Mouse (Mus musculus) liver, embryonic 14.5 days (tissue): ENCODE data around the gene Bmp2. TPM values are rescaled to one million over a fixed set of nuclear protein-coding genes. Genes with fewer than 3 reads are reported as not detected.

ENCODE experiments used
- ATAC-seq: fragments of 200-750 bp; cut with Nextera tagmentation; 2 replicates; pipeline ENCODE4 v1.8.0; 2017; ENCODE audit warnings: moderate number of reproducible peaks, mild to moderate bottlenecking, moderate library complexity; ENCODE audit not compliant: insufficient read depth
- DNase-seq, 3 experiments: peaks; one replicate each; pipeline ENCODE4 v3.0.0-alpha.2; 2012 to 2013; ENCODE audit warnings: low read depth in 3 of 3, low spot score in 3 of 3
- H3K27ac ChIP-seq: fragments of 300-500 bp; sonication (generic); 2 replicates; pipeline ENCODE4 v1.5.1; 2014; ENCODE audit warnings: moderate library complexity, mild to moderate bottlenecking, control low read depth, inconsistent platforms
- H3K27me3 ChIP-seq: fragments of 300-500 bp; sonication (generic); 2 replicates; pipeline ENCODE4 v1.6.1; 2014; ENCODE audit warnings: mild to moderate bottlenecking, low read length, moderate library complexity; ENCODE audit not compliant: control insufficient read depth, insufficient read depth
- H3K36me3 ChIP-seq: fragments of 300-500 bp; sonication (generic); replicated peaks from 2 replicates; pipeline ENCODE4 v1.6.1; 2014; ENCODE audit warnings: low read depth; ENCODE audit not compliant: control insufficient read depth, insufficient read depth
- H3K4me1 ChIP-seq, 2 experiments: fragments of 200-500 bp in 1 of 2; fragments of 300-500 bp in 1 of 2; sonication (generic) in 1 of 2; replicated peaks; 2 replicates each; pipeline ENCODE4 v1.6.1; 2012 to 2014; ENCODE audit warnings: antibody characterized with exemption in 1 of 2, inconsistent platforms in 1 of 2, low read length in 1 of 2; ENCODE audit not compliant: control insufficient read depth in 2 of 2, insufficient read depth in 2 of 2
- H3K4me2 ChIP-seq: fragments of 300-500 bp; sonication (generic); 2 replicates; pipeline ENCODE4 v1.6.1; 2014; ENCODE audit warnings: low read depth, mild to moderate bottlenecking, control low read depth, moderate library complexity
- H3K4me3 ChIP-seq, 2 experiments: fragments of 200-500 bp in 1 of 2; fragments of 300-500 bp in 1 of 2; sonication (generic) in 1 of 2; 2 replicates each; pipeline ENCODE4 v1.5.1; 2012 to 2014; ENCODE audit warnings: low read depth in 2 of 2, low read length in 2 of 2, mild to moderate bottlenecking in 2 of 2, control low read depth in 1 of 2, inconsistent platforms in 1 of 2, moderate library complexity in 1 of 2; ENCODE audit not compliant: insufficient read depth in 1 of 2
- H3K9ac ChIP-seq: fragments of 300-500 bp; sonication (generic); replicated peaks from 2 replicates; pipeline ENCODE4 v1.6.1; 2014; ENCODE audit warnings: mild to moderate bottlenecking, control low read depth, moderate library complexity
- H3K9me3 ChIP-seq: fragments of 300-500 bp; sonication (generic); 2 replicates; pipeline ENCODE4 v1.6.1; 2016; ENCODE audit warnings: low read length, mixed read lengths; ENCODE audit not compliant: control insufficient read depth
- CTCF ChIP-seq: IDR thresholded peaks from 2 replicates; pipeline ENCODE4 v1.5.1; 2016; ENCODE audit warnings: antibody characterized with exemption, low read depth, control low read depth
- EP300 ChIP-seq: IDR thresholded peaks from 2 replicates; pipeline ENCODE4 v1.6.1; 2016; ENCODE audit warnings: antibody characterized with exemption, low read depth
- WGBS: fragments of 180-500 bp; shearing (Covaris S2); extraction: QIAGEN DNeasy Blood & Tissue Kit; methylation state at CpG from one replicate; pipeline ENCODE4 v1.1.7; 2014; ENCODE audit not compliant: insufficient replicate concordance; 5-methylcytosine and 5-hydroxymethylcytosine counted together
- polyA plus RNA-seq, 2 experiments: library from polyadenylated mRNA; depleted of rRNA in 1 of 2; stranded (reverse) in 1 of 2; unstranded in 1 of 2; fragments of >200 nt; fragmentation: Nextera tagmentation in 1 of 2; extraction: Ambion mirVana in 1 of 2; gene quantifications; 2 replicates each; pipeline versions ENCODE4 v1.2.1 to v1.2.3; 2012 to 2014

The Bmp2 gene
- polyA plus RNA-seq, 2 experiments = 1.1 to 2.1 TPM

DNA sequence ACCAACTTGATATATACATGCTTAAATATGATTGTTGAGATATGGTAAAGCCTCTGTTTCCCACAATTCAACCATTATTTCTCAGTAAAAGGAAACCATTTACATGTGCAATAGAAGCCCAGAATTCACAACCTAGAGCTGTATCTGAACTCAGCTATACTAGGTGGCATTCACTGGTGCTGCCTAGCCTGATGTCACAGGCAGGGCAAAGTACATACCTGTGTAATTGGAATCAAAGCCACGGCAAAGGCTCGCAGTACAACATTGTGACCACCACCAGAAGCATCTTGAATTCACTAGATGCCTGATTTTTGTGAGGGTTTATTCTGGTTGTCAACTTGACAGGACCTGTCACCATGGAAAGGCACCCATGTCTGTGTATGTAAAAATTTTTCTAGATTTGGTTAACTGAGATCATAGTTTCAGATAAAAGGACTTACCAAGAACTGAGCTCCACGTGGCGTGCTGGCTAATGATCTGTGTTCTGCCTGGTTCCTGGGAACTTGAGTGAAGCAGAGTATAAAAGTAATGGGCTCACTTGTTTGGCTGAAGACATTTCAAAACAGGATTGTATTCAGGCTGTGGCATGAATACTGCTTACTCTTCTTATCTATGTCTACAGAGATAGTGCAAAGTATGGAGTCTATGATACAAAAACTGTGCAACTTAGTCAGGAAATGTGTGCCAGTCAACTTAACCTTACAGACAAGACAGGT lies 35.5 kb upstream of the Bmp2 start:
- no peak overlapping the region for H3K4me2 ChIP-seq
- TF ChIP-seq EP300 (no peak), CTCF (no peak)
- ATAC-seq (no peak), DNase-seq (no peak)
- H3K4me1 ChIP-seq = no peaks in the 10 kb centered on the region
- no peaks in the 10 kb centered on the region for H3K36me3 ChIP-seq
- 60% methylated on average over 4 of the region's 4 CpGs for WGBS
- H3K9me3 ChIP-seq = no peaks in the 10 kb centered on the region
- no peaks in the 10 kb centered on the region for H3K27me3 ChIP-seq
- H3K27ac ChIP-seq = no peak overlapping the region
- H3K9ac ChIP-seq = no peak overlapping the region
- no peak overlapping the region for H3K4me3 ChIP-seq

DNA sequence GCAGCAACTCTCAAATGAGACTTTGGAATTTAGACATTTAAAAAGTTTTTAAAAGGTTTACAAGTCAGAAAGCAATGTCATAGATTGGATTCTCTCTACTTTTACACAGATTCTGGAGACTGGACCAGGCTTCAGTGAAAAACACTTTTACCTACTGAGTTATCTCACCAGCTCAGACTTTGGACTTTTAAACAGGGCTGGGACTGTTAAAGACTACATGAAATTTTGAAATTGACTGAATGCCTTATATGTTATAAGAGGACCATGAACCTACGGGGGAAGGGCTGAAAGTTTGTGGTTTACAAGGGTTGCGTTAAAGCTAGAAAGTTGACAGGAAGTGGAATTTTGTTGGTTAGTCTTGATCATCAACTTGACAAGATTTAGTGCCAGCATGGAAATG lies 34.1 kb upstream of the Bmp2 start:
- Histone ChIP-seq H3K4me1 (no peaks in the 10 kb centered on the region), H3K27ac (no peak overlapping the region), H3K9ac (no peak overlapping the region), H3K4me3 (no peak overlapping the region), H3K36me3 (no peaks in the 10 kb centered on the region), H3K4me2 (no peak overlapping the region), H3K27me3 (no peaks in the 10 kb centered on the region), H3K9me3 (no peaks in the 10 kb centered on the region)
- no peak for TF ChIP-seq EP300
- no peak for TF ChIP-seq CTCF
- no peak for DNase-seq
- 17% methylated on average over 2 of the region's 2 CpGs for WGBS
- ATAC-seq = no peak

DNA sequence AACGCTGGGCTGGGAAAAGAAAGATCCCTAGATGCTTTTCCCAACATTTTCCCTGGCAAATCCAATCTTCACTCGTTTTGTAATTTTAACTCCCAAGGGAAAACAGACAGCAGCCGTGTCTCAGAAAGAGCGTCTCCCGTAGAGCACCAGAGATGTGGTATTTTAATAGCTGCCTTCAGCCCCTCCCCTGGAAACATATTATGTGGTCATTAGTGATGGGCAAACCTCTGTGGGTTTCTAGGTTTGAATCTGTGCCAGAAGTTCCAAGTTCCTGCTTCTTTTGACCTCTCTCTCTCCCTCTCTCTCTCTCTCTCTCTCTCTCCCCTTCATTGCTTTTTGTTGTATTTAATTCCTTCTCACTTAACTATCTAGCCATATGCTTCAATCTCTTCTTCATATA lies 30.8 kb upstream of the Bmp2 start:
- no peak overlapping the region for H3K4me3 ChIP-seq
- DNase-seq (no peak), ATAC-seq (no peak)
- no peaks in the 10 kb centered on the region for H3K4me1 ChIP-seq
- TF ChIP-seq EP300 = no peak
- no peak for TF ChIP-seq CTCF
- WGBS = 63% methylated on average over 5 of the region's 5 CpGs
- no peaks in the 10 kb centered on the region for H3K9me3 ChIP-seq
- H3K4me2 ChIP-seq = no peak overlapping the region
- no peaks in the 10 kb centered on the region for H3K36me3 ChIP-seq
- no peak overlapping the region for H3K27ac ChIP-seq
- H3K9ac ChIP-seq = no peak overlapping the region
- H3K27me3 ChIP-seq = no peaks in the 10 kb centered on the region

DNA sequence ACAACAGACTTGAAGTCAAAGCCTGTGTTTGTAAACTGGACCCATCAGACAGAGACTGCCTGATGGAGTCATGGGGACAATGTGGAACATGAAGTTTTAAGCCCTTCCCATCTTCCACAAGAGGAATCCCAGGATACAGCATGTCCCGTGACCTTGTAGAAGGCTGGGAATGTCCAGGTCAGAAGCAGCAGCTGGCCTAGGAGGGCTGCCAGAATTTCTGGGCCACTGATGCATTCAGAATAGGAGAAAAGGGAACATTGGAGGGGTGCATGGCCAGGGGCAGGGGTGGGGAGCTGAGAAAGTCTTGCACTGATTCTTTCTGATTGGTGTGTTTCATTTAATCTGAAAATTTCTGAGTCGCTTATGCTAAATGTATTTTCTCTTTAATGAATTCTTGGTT lies 29.8 kb upstream of the Bmp2 start:
- Histone ChIP-seq H3K4me3 (no peak overlapping the region), H3K27me3 (no peaks in the 10 kb centered on the region), H3K36me3 (no peaks in the 10 kb centered on the region), H3K9ac (no peak overlapping the region), H3K9me3 (no peaks in the 10 kb centered on the region), H3K4me1 (no peaks in the 10 kb centered on the region), H3K4me2 (no peak overlapping the region), H3K27ac (no peak overlapping the region)
- DNase-seq (no peak), ATAC-seq (no peak)
- WGBS = 63% methylated on average over 2 of the region's 2 CpGs
- TF ChIP-seq EP300 = no peak
- TF ChIP-seq CTCF = no peak

DNA sequence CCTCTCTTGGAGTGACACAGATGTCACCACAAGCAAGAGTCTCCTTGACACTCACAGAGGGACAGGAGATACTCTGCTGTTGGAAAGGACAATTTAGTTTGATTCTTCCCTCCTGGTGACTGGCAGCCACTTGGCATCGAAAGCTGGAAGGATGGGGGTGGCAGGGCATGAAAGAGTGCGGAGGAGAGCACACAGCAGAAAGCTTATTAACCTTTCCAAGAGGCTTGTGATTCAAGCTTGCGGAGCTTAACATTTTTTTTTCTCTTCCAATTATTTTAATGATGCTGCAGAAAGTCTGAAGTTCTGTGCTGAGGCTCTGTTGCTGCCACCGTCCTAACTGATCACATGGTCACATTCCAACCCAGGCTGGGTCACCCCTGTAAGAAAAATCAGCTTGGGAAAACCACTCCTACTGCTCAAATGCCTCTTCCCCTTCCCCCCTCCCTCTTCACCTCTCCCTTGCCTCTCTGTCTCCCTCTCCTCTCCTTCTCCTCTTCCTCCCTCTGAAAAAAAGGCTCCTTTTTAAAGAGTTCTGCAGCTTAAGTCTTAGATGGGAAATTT lies 26.3 kb upstream of the Bmp2 start:
- DNase-seq (no peak), ATAC-seq (no peak)
- 41% methylated on average over 4 of the region's 4 CpGs for WGBS
- Histone ChIP-seq H3K4me2 (no peak overlapping the region), H3K36me3 (no peaks in the 10 kb centered on the region), H3K4me1 (no peaks in the 10 kb centered on the region), H3K9me3 (no peaks in the 10 kb centered on the region), H3K9ac (no peak overlapping the region), H3K4me3 (no peak overlapping the region), H3K27me3 (no peaks in the 10 kb centered on the region), H3K27ac (no peak overlapping the region)
- TF ChIP-seq EP300 (no peak), CTCF (no peak)
